Mouse (Mus musculus) ES-E14 (cell line): ENCODE data around the gene Btbd8. TPM values are rescaled to one million over a fixed set of nuclear protein-coding genes. Genes with fewer than 3 reads are reported as not detected.

Experiments used
- DNase-seq: peaks from one replicate; pipeline ENCODE4 v3.0.0-alpha.2; 2013; ENCODE audit warnings: low read depth, low spot score
- H3K27ac ChIP-seq: 2 replicates; pipeline ENCODE4 v1.5.1; 2012; ENCODE audit warnings: low read depth, mild to moderate bottlenecking, low read length, moderate library complexity, mixed read lengths; ENCODE audit not compliant: poor library complexity, insufficient read depth, severe bottlenecking
- H3K36me3 ChIP-seq: 2 replicates; pipeline ENCODE4 v1.6.1; 2012; ENCODE audit warnings: mild to moderate bottlenecking, low read length, moderate library complexity, mixed read lengths; ENCODE audit not compliant: control insufficient read depth, poor library complexity, insufficient read depth, severe bottlenecking
- H3K4me1 ChIP-seq, 2 experiments: fragments of 150-350 bp in 1 of 2; sonication (generic) in 1 of 2; 2 replicates each; pipeline ENCODE4 v1.6.1; 2012; ENCODE audit warnings: low read length in 2 of 2, mild to moderate bottlenecking in 1 of 2, mixed read lengths in 1 of 2; ENCODE audit not compliant: control insufficient read depth in 2 of 2, insufficient read depth in 2 of 2, poor library complexity in 1 of 2
- H3K4me3 ChIP-seq, 2 experiments: fragments of 150-350 bp in 1 of 2; sonication (generic) in 1 of 2; 2 replicates each; pipeline ENCODE4 v1.5.1; 2012; ENCODE audit warnings: low read length in 2 of 2, low read depth in 1 of 2, mild to moderate bottlenecking in 1 of 2, mixed read lengths in 1 of 2; ENCODE audit not compliant: insufficient read depth in 1 of 2, poor library complexity in 1 of 2, severe bottlenecking in 1 of 2
- H3K9ac ChIP-seq: 2 replicates; pipeline ENCODE4 v1.6.1; 2012; ENCODE audit warnings: low read depth, mild to moderate bottlenecking, low read length, mixed read lengths; ENCODE audit not compliant: poor library complexity, insufficient read depth, severe bottlenecking
- H3K9me3 ChIP-seq: fragments of 150-350 bp; sonication (generic); 2 replicates; pipeline ENCODE4 v1.6.1; 2012; ENCODE audit warnings: low read depth, mild to moderate bottlenecking, low read length; ENCODE audit not compliant: control insufficient read depth, insufficient read depth
- CHD2 ChIP-seq: IDR thresholded peaks from 2 replicates; pipeline ENCODE4 v1.6.1; 2014; ENCODE audit warnings: mild to moderate bottlenecking, low read depth, low read length, inconsistent platforms
- HCFC1 ChIP-seq: IDR thresholded peaks from 2 replicates; pipeline ENCODE4 v1.6.1; 2012; ENCODE audit warnings: low read length, inconsistent platforms, borderline replicate concordance; ENCODE audit not compliant: insufficient read depth
- MAFK ChIP-seq: IDR thresholded peaks from 2 replicates; pipeline ENCODE4 v1.6.1; 2014; ENCODE audit warnings: mild to moderate bottlenecking, low read depth, low read length, inconsistent platforms; ENCODE audit not compliant: insufficient read depth
- ZC3H11A ChIP-seq: IDR thresholded peaks from 2 replicates; pipeline ENCODE4 v1.6.1; 2012; ENCODE audit warnings: low read depth, mild to moderate bottlenecking, inconsistent platforms, low read length, borderline replicate concordance
- ZNF384 ChIP-seq: IDR thresholded peaks from 2 replicates; pipeline ENCODE4 v1.6.1; 2012; ENCODE audit warnings: low read depth, low read length, inconsistent platforms
- in situ Hi-C, 2 experiments: fragments of 600-800 bp; cut with MboI; formaldehyde crosslinking; loops; one replicate each; pipeline ENCODE4 v1.15.1; 2025; ENCODE audit warnings: low sequenced_read_pairs in 2 of 2, inconsistent platforms in 1 of 2; ENCODE audit not compliant: unreplicated experiment in 2 of 2
- total RNA-seq: library from RNA; depleted of rRNA; stranded (reverse); fragments of 300-350 nt; gene quantifications from 2 replicates; pipeline ENCODE4 v1.2.3, GENCODE M21; 2012

The Btbd8 gene
- total RNA-seq, 1 experiment: 5.4 TPM

- Histone ChIP-seq H3K27ac (no peak overlapping the region), H3K36me3 (no peaks in the 10 kb centered on the region), H3K4me3 (no peak overlapping the region), H3K9ac (no peak overlapping the region), H3K4me1 (no peaks in the 10 kb centered on the region), H3K9me3 (no peaks in the 10 kb centered on the region)
- no peak for TF ChIP-seq HCFC1
- no peak for TF ChIP-seq MAFK
- TF ChIP-seq ZNF384: no peak
- no peak for TF ChIP-seq ZC3H11A
- no peak for TF ChIP-seq CHD2
- in situ Hi-C loops: no loop called here
- DNase-seq: no peak
Observed at GRCm38 (mm10) chr5:107434001-107434400, 3.8 kb upstream of the Btbd8 start.

- in situ Hi-C loops: no loop called here
- no peaks in the 10 kb centered on the region for H3K9me3 ChIP-seq
- no peak overlapping the region for H3K4me3 ChIP-seq
- TF ChIP-seq ZC3H11A (no peak), ZNF384 (no peak), HCFC1 (no peak), MAFK (no peak), CHD2 (no peak)
- H3K27ac ChIP-seq: no peak overlapping the region
- no peak for DNase-seq
- H3K36me3 ChIP-seq: no peaks in the 10 kb centered on the region
- no peak overlapping the region for H3K9ac ChIP-seq
- H3K4me1 ChIP-seq: no peaks in the 10 kb centered on the region
Observed at GRCm38 (mm10) chr5:107436185-107436584, 1.6 kb upstream of the Btbd8 start.

GRCm38 (mm10) chr5:107436587-107437209 is 1.1 kb upstream of the Btbd8 start:
- no peak overlapping the region for H3K27ac ChIP-seq
- TF ChIP-seq HCFC1 (no peak), CHD2 (no peak), ZC3H11A (no peak), ZNF384 (no peak), MAFK (no peak)
- no peak overlapping the region for H3K9ac ChIP-seq
- no peaks in the 10 kb centered on the region for H3K9me3 ChIP-seq
- in situ Hi-C loops: no loop called here
- no peak for DNase-seq
- H3K36me3 ChIP-seq: no peaks in the 10 kb centered on the region
- no peak overlapping the region for H3K4me3 ChIP-seq
- H3K4me1 ChIP-seq: no peaks in the 10 kb centered on the region

GRCm38 (mm10) chr5:107438353-107438752 is 556 bp downstream of the Btbd8 start:
- Histone ChIP-seq H3K36me3 (no peaks in the 10 kb centered on the region), H3K4me3 (peak overlapping the region; percentile 87 to 90), H3K4me1 (no peaks in the 10 kb centered on the region), H3K9ac (peak overlapping the region; percentile 91), H3K9me3 (no peaks in the 10 kb centered on the region), H3K27ac (no peak overlapping the region)
- TF ChIP-seq CHD2 (no peak), ZNF384 (no peak), MAFK (no peak), ZC3H11A (no peak), HCFC1 (no peak)
- in situ Hi-C loops: no loop called here
- DNase-seq: no peak

- Histone ChIP-seq H3K4me3 (no peak overlapping the region), H3K27ac (no peak overlapping the region), H3K4me1 (no peaks in the 10 kb centered on the region), H3K9me3 (no peaks in the 10 kb centered on the region), H3K36me3 (no peaks in the 10 kb centered on the region), H3K9ac (no peak overlapping the region)
- in situ Hi-C loops: no loop called here
- no peak for TF ChIP-seq CHD2
- no peak for TF ChIP-seq HCFC1
- no peak for TF ChIP-seq ZC3H11A
- TF ChIP-seq MAFK: no peak
- TF ChIP-seq ZNF384: no peak
- no peak for DNase-seq
Observed at GRCm38 (mm10) chr5:107441881-107442280, 4.1 kb downstream of the Btbd8 start.
